Mouse (Mus musculus): ENCODE measurements around the gene Gca. TPM values are rescaled to one million over a fixed set of nuclear protein-coding genes. Genes with fewer than 3 reads are reported as not detected.

The Gca gene
- total and polyA plus RNA-seq, 3 experiments: 4.2 to 10.1 (median 4.7) TPM

- Histone ChIP-seq H3K4me3 (replicated peaks in 1 of 3; ENCODE audit: low read depth in 2 of 3, low read length in 2 of 3, poor library complexity in 1 of 3) (no peak overlapping the region), H3K9ac (ENCODE audit: insufficient read depth, low read depth) (no peak overlapping the region), H3K9me3 (replicated peaks; ENCODE audit: low read length) (no peaks in the 10 kb centered on the region), H3K36me3 (replicated peaks in 1 of 2; ENCODE audit: control insufficient read depth in 1 of 2, insufficient read depth in 1 of 2, low read length in 1 of 2) (no peaks in the 10 kb centered on the region), H3K4me2 (ENCODE audit: insufficient read depth, low read depth, poor library complexity, severe bottlenecking) (no peak overlapping the region; the same call in 1 of the 2 replicates), H3K79me2 (replicated peaks; ENCODE audit: control insufficient read depth, extremely low read depth, insufficient read depth, poor library complexity, severe bottlenecking) (no peaks in the 10 kb centered on the region), H3K27ac (ENCODE audit: insufficient read depth, low read depth) (no peak overlapping the region), H3K27me3 (replicated peaks) (no peaks in the 10 kb centered on the region), H3K4me1 (ENCODE audit: control insufficient read depth in 1 of 2, insufficient read depth in 2 of 2) (peaks cover 2 to 3% of the 10 kb centered on the region in 2 experiments; a peak in 1 of 4 replicates)
- dilution Hi-C loops (cut with MboI; ENCODE audit: extremely low pct_ligation_motif_present, extremely low pct_unique_long_range_greater_than_20kb, low sequenced_read_pairs) (no loop called here), in situ Hi-C loops (cut with MboI; ENCODE audit: low pct_ligation_motif_present, low pct_unique_long_range_greater_than_20kb, low sequenced_read_pairs) (no loop called here)
- no peak for TF ChIP-seq POLR2A (IDR thresholded peaks at IDR 0.05; ENCODE audit: low read depth, low read length)
- TF ChIP-seq MAX (IDR thresholded peaks at IDR 0.05; ENCODE audit: low read length): no peak
- TF ChIP-seq MEF2A (IDR thresholded peaks at IDR 0.05; ENCODE audit: borderline replicate concordance, low read depth, low read length): no peak
- no peak for DNase-seq (ENCODE audit: extremely low read depth)
These were observed 53.2 kb downstream of the Gca start for GRCm38 (mm10) chr2:62717270-62717669.

DNA sequence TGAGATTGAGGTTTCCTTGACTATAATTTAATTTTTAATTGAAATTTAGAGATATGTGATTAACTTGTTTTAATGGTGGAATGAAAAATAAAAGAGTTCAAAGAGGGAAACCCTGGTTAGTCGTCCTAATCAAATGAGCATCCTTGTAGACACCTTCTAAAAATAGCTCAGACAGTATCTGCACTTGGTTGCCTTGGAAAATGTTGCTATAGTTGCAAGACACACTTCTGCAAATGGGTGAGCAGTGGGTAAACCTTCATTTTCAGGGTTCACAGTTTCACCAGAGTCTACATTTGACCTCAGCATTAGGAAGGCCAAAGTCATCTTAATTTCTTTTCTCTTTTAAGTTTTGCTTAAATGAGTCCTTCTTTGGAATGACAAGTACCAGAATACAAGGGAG, 54.3 kb downstream of the Gca start:
- in situ Hi-C loops (cut with MboI; ENCODE audit: low pct_ligation_motif_present, low pct_unique_long_range_greater_than_20kb, low sequenced_read_pairs): no loop called here
- dilution Hi-C loops (cut with MboI; ENCODE audit: extremely low pct_ligation_motif_present, extremely low pct_unique_long_range_greater_than_20kb, low sequenced_read_pairs): no loop called here
- Histone ChIP-seq H3K4me3 (replicated peaks in 1 of 3; ENCODE audit: low read depth in 2 of 3, low read length in 2 of 3, poor library complexity in 1 of 3) (no peak overlapping the region), H3K27me3 (replicated peaks) (no peaks in the 10 kb centered on the region), H3K4me2 (ENCODE audit: insufficient read depth, low read depth, poor library complexity, severe bottlenecking) (no peak overlapping the region), H3K36me3 (replicated peaks in 1 of 2; ENCODE audit: control insufficient read depth in 1 of 2, insufficient read depth in 1 of 2, low read length in 1 of 2) (no peaks in the 10 kb centered on the region), H3K9me3 (replicated peaks; ENCODE audit: low read length) (no peaks in the 10 kb centered on the region), H3K9ac (ENCODE audit: insufficient read depth, low read depth) (no peak overlapping the region), H3K4me1 (ENCODE audit: control insufficient read depth in 1 of 2, insufficient read depth in 2 of 2) (peaks cover 2 to 3% of the 10 kb centered on the region in 2 experiments; a peak in 1 of 4 replicates), H3K27ac (ENCODE audit: insufficient read depth, low read depth) (no peak overlapping the region), H3K79me2 (replicated peaks; ENCODE audit: control insufficient read depth, extremely low read depth, insufficient read depth, poor library complexity, severe bottlenecking) (no peaks in the 10 kb centered on the region)
- TF ChIP-seq EP300 (IDR thresholded peaks at IDR 0.05; ENCODE audit: low read length) (peak; percentile 19; the same call in 1 of the 2 replicates), CHD2 (IDR thresholded peaks at IDR 0.05; ENCODE audit: low read length) (no peak)
- peak; percentile 24 for DNase-seq (ENCODE audit: extremely low read depth)

DNA sequence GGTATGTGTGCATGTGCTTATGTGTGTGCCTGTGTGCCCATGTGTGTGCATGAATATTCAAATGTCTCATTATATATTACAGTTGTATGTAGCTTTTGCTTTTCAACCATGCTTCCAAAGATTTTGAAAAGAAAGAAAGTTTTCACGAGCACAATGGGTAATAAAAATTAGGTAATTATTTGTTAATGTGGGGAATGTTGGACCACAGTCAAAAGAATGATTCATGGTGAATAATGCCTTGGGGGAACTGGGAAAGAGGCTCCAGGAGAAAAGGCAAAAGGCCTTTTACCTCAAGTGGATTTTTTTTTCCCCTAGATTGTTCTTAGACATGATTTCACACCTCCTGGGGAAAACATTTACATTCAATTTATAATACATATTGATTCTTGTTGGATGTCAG, 61.9 kb downstream of the Gca start:
- no peaks in the 10 kb centered on the region for H3K4me1 ChIP-seq (ENCODE audit: control insufficient read depth in 1 of 2, insufficient read depth in 2 of 2)
- in situ Hi-C loops (cut with MboI; ENCODE audit: low pct_ligation_motif_present, low pct_unique_long_range_greater_than_20kb, low sequenced_read_pairs) (no loop called here), dilution Hi-C loops (cut with MboI; ENCODE audit: extremely low pct_ligation_motif_present, extremely low pct_unique_long_range_greater_than_20kb, low sequenced_read_pairs) (no loop called here)
- no peak overlapping the region for H3K4me3 ChIP-seq (replicated peaks in 1 of 3; ENCODE audit: low read depth in 2 of 3, low read length in 2 of 3, poor library complexity in 1 of 3)
- H3K36me3 ChIP-seq (replicated peaks in 1 of 2; ENCODE audit: control insufficient read depth in 1 of 2, insufficient read depth in 1 of 2, low read length in 1 of 2): no peaks in the 10 kb centered on the region
- no peaks in the 10 kb centered on the region for H3K79me2 ChIP-seq (replicated peaks; ENCODE audit: control insufficient read depth, extremely low read depth, insufficient read depth, poor library complexity, severe bottlenecking)
- TF ChIP-seq RCOR1 (conservative IDR thresholded peaks at IDR 0.05; ENCODE audit: low read depth, low read length): no peak
- no peak for TF ChIP-seq ETS1 (conservative IDR thresholded peaks at IDR 0.05; ENCODE audit: low read depth, low read length)
- TF ChIP-seq USF2 (conservative IDR thresholded peaks at IDR 0.05; ENCODE audit: low read depth, low read length): no peak
- no peaks in the 10 kb centered on the region for H3K27me3 ChIP-seq (replicated peaks)
- H3K9ac ChIP-seq (ENCODE audit: insufficient read depth, low read depth): no peak overlapping the region
- H3K4me2 ChIP-seq (ENCODE audit: insufficient read depth, low read depth, poor library complexity, severe bottlenecking): no peak overlapping the region
- no peak overlapping the region for H3K27ac ChIP-seq (ENCODE audit: insufficient read depth, low read depth)
- DNase-seq (ENCODE audit: extremely low read depth): no peak
- no peaks in the 10 kb centered on the region for H3K9me3 ChIP-seq (replicated peaks; ENCODE audit: low read length)

GRCm38 (mm10) chr2:62727732-62728131, 63.6 kb downstream of the Gca start:
- Histone ChIP-seq H3K79me2 (replicated peaks; ENCODE audit: control insufficient read depth, extremely low read depth, insufficient read depth, poor library complexity, severe bottlenecking) (no peaks in the 10 kb centered on the region), H3K27ac (ENCODE audit: insufficient read depth, low read depth) (no peak overlapping the region), H3K9me3 (replicated peaks; ENCODE audit: low read length) (no peaks in the 10 kb centered on the region), H3K4me3 (replicated peaks in 1 of 3; ENCODE audit: low read depth in 2 of 3, low read length in 2 of 3, poor library complexity in 1 of 3) (no peak overlapping the region), H3K36me3 (replicated peaks in 1 of 2; ENCODE audit: control insufficient read depth in 1 of 2, insufficient read depth in 1 of 2, low read length in 1 of 2) (no peaks in the 10 kb centered on the region), H3K4me1 (ENCODE audit: control insufficient read depth in 1 of 2, insufficient read depth in 2 of 2) (no peaks in the 10 kb centered on the region), H3K4me2 (ENCODE audit: insufficient read depth, low read depth, poor library complexity, severe bottlenecking) (no peak overlapping the region), H3K27me3 (replicated peaks) (no peaks in the 10 kb centered on the region), H3K9ac (ENCODE audit: insufficient read depth, low read depth) (no peak overlapping the region)
- TF ChIP-seq ZMIZ1 (IDR thresholded peaks at IDR 0.05; ENCODE audit: low read depth, low read length) (no peak), NELFE (IDR thresholded peaks at IDR 0.05; ENCODE audit: low read depth, low read length) (no peak), SIN3A (IDR thresholded peaks at IDR 0.05; ENCODE audit: low read length) (no peak), MAFK (IDR thresholded peaks at IDR 0.05; ENCODE audit: insufficient replicate concordance, low read length) (peak; percentile 97), CHD2 (IDR thresholded peaks at IDR 0.05; ENCODE audit: low read length) (no peak)
- dilution Hi-C loops (cut with MboI; ENCODE audit: extremely low pct_ligation_motif_present, extremely low pct_unique_long_range_greater_than_20kb, low sequenced_read_pairs) (no loop called here), in situ Hi-C loops (cut with MboI; ENCODE audit: low pct_ligation_motif_present, low pct_unique_long_range_greater_than_20kb, low sequenced_read_pairs) (no loop called here)
- DNase-seq (ENCODE audit: extremely low read depth): no peak
